Mouse (Mus musculus): ENCODE measurements around the gene Scyl1. TPM values are rescaled to one million over a fixed set of nuclear protein-coding genes. Genes with fewer than 3 reads are reported as not detected.
A peak's percentile ranks its signal among the peaks of the same experiment; 100 is the strongest.

Gene Scyl1
- polyA plus RNA-seq, 1 experiment from 2014 or later, result 58.6 TPM

DNA sequence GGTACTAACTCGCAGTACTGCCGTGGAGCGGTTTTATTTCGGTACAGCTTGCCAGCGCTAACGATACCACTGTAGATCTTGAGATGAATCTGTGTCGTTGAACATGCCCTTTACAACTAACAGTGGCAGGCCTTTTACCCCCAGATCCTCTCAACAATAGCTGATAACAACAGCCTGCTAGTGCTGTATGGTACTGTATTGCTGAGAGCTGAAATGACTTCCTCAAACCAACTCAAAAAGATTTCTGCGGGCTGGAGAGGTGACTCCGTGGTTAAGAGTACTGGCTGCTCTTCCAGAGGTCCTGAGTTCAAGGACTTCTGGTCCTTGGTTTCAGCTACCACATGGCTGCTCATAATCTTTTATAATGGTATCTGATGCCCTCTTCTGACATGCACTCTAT is 36.9 kb downstream of the Scyl1 start:
- no peaks in the 10 kb centered on the region for H3K9me3 ChIP-seq (ENCODE audit: control insufficient read depth, low read length)
- H3K9ac ChIP-seq (ENCODE audit: low read depth, low read length), result no peak overlapping the region
- no peak overlapping the region for H3K27ac ChIP-seq (ENCODE audit: low read depth, low read length)
- H3K27me3 ChIP-seq (replicated peaks; ENCODE audit: control insufficient read depth, insufficient read depth, low read length), result peaks cover 17% of the 10 kb centered on the region
- H3K4me2 ChIP-seq, result no peak overlapping the region
- peaks cover 19% of the 10 kb centered on the region for H3K4me1 ChIP-seq (replicated peaks; ENCODE audit: control insufficient read depth, insufficient read depth, low read length)
- no peak for DNase-seq (ENCODE audit: low spot score)
- 73% methylated on average over 9 of the region's 9 CpGs for WGBS
- H3K4me3 ChIP-seq (ENCODE audit: low read depth, low read length), result no peak overlapping the region
- no peak for ATAC-seq (replicated peaks; ENCODE audit: low FRiP score)
- peaks cover 4% of the 10 kb centered on the region for H3K36me3 ChIP-seq (ENCODE audit: control insufficient read depth, insufficient read depth, low read length)

DNA sequence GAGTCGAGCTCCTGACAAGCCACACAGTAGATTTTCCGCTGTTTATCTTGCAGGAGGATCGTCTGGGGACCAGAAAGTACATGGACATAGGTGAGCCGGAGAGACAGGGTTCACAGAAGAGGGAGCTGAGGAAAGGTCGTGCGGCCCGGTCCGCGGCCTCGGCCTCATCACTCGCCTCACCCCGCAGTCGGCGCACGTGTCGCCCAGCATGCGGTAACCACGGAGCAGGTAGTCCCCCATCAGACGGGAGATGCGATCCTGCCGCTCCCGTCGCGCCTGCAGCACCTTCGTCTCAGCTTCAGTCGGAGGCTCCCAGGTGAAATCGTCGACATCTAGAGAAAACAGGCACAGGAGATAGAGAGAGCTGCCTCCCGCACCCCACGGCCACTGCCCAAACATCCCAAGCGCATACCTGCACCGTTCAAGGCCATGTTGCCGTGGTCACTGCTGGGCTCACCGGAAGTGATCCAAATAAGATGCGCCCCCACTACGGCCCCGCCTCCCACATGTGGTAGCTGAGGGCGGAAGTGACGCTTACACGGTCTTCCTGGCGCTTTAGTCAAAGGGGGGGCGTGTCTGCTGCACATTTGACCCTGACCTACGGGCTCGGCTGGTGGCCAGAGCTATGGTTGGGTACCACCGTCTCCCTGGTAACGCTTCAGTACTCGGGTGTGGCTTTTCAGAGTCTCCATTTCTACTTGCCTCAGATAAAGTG is 39.8 kb downstream of the Scyl1 start:
- no peaks in the 10 kb centered on the region for H3K9me3 ChIP-seq (ENCODE audit: control insufficient read depth, low read length)
- peaks cover 4% of the 10 kb centered on the region for H3K36me3 ChIP-seq (ENCODE audit: control insufficient read depth, insufficient read depth, low read length)
- H3K4me2 ChIP-seq, result peak overlapping the region; percentile 94
- peak; percentile 71 for ATAC-seq (replicated peaks; ENCODE audit: low FRiP score)
- H3K27me3 ChIP-seq (replicated peaks; ENCODE audit: control insufficient read depth, insufficient read depth, low read length), result peaks cover 3% of the 10 kb centered on the region; the same call in 1 of the 2 replicates
- DNase-seq (ENCODE audit: low spot score), result peak; percentile 93
- under 1% methylated on average over 47 of the region's 47 CpGs for WGBS
- peaks cover 42% of the 10 kb centered on the region for H3K4me1 ChIP-seq (replicated peaks; ENCODE audit: control insufficient read depth, insufficient read depth, low read length)
- peak overlapping the region; percentile 41; the same call in 1 of the 2 replicates for H3K27ac ChIP-seq (ENCODE audit: low read depth, low read length)
- peak overlapping the region; percentile 91 for H3K4me3 ChIP-seq (ENCODE audit: low read depth, low read length)
- H3K9ac ChIP-seq (ENCODE audit: low read depth, low read length), result peak overlapping the region; percentile 81

DNA sequence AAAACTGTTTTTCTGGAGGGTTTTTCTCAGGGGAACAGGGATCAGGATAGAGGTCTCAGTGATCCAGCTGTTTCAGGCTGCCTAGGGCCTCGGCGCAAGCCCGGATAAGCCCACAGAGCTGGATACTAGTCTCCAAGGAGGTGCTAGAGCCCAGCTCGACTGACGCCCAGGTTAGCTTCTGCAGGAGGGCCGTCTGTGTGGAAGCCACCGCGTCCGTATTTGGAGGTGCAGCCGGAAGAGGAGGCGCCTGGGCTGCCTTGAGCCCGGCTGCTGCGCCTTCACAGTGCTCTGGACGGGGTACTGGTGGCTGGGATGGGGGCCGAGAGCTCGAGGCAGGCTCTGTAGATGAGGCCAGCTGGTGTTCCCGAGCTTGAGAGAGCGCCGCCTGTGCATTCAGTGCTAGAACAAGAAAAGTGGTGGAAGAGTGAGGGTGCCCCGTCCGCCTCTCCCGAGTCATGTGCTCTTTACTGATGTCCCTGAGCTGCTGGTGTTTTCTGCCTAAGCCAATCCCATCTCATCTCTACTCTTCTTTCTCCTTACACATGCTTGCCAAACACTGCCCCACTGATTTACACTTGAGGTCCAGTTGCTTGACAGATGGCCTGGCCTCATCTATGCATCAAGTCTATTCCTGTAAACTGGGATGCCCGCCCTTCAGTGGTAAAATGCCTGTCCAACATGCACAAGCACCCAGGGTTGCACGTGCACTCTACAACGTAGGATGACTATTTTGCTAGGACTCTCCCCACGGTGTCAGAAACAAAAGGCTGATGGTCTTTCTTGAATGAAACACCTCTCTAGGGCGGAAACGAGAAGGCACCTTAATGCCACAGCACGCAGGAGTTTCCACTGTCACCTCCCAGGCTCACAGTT is 40.7 kb downstream of the Scyl1 start:
- Histone ChIP-seq H3K9ac (ENCODE audit: low read depth, low read length) (peak overlapping the region; percentile 81), H3K4me1 (replicated peaks; ENCODE audit: control insufficient read depth, insufficient read depth, low read length) (peaks cover 51% of the 10 kb centered on the region), H3K4me3 (ENCODE audit: low read depth, low read length) (peak overlapping the region; percentile 91), H3K9me3 (ENCODE audit: control insufficient read depth, low read length) (no peaks in the 10 kb centered on the region), H3K4me2 (peak overlapping the region; percentile 94), H3K27ac (ENCODE audit: low read depth, low read length) (peak overlapping the region; percentile 41; the same call in 1 of the 2 replicates), H3K27me3 (replicated peaks; ENCODE audit: control insufficient read depth, insufficient read depth, low read length) (no peaks in the 10 kb centered on the region), H3K36me3 (ENCODE audit: control insufficient read depth, insufficient read depth, low read length) (peaks cover 4% of the 10 kb centered on the region)
- WGBS, result 75% methylated on average over 29 of the region's 29 CpGs
- DNase-seq (ENCODE audit: low spot score) (no peak), ATAC-seq (replicated peaks; ENCODE audit: low FRiP score) (no peak)

DNA sequence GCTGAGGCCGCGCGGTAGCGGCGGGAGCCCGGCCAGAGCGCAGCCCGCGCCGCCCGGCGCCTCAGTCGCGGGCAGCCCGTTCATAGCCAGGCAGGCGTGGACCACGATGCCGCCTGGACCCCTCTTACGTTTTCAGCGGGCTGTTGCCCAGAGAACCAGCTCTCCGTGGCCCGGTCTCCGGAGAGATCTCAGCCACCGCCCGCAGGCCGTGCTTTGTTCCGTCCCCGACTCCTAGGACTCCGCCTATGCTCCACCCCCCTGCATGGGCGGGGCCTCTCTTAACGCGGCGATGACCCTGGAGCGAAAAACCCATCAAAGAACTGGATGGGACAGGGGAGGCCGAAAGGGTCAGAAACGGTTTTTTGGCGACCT is 41.8 kb downstream of the Scyl1 start, which contains the start of gene Fam89b:
Fam89b (minus strand) TSS at position 210 of the 372 bp plus-strand sequence.
- H3K27me3 ChIP-seq (replicated peaks; ENCODE audit: control insufficient read depth, insufficient read depth, low read length), result no peaks in the 10 kb centered on the region
- peak; percentile 61 for ATAC-seq (replicated peaks; ENCODE audit: low FRiP score)
- peaks cover 4% of the 10 kb centered on the region for H3K36me3 ChIP-seq (ENCODE audit: control insufficient read depth, insufficient read depth, low read length)
- peak within 1 kb of the TSS; percentile 94 for H3K4me2 ChIP-seq
- no peaks in the 10 kb centered on the region for H3K9me3 ChIP-seq (ENCODE audit: control insufficient read depth, low read length)
- H3K4me1 ChIP-seq (replicated peaks; ENCODE audit: control insufficient read depth, insufficient read depth, low read length), result peaks cover 62% of the 10 kb centered on the region
- H3K9ac ChIP-seq (ENCODE audit: low read depth, low read length), result peak within 1 kb of the TSS; percentile 84
- H3K27ac ChIP-seq (ENCODE audit: low read depth, low read length), result peak within 1 kb of the TSS; percentile 91
- under 1% methylated on average over 37 of the region's 37 CpGs for WGBS
- H3K4me3 ChIP-seq (ENCODE audit: low read depth, low read length), result peak within 1 kb of the TSS; percentile 91
- DNase-seq (ENCODE audit: low spot score), result peak; percentile 89

DNA sequence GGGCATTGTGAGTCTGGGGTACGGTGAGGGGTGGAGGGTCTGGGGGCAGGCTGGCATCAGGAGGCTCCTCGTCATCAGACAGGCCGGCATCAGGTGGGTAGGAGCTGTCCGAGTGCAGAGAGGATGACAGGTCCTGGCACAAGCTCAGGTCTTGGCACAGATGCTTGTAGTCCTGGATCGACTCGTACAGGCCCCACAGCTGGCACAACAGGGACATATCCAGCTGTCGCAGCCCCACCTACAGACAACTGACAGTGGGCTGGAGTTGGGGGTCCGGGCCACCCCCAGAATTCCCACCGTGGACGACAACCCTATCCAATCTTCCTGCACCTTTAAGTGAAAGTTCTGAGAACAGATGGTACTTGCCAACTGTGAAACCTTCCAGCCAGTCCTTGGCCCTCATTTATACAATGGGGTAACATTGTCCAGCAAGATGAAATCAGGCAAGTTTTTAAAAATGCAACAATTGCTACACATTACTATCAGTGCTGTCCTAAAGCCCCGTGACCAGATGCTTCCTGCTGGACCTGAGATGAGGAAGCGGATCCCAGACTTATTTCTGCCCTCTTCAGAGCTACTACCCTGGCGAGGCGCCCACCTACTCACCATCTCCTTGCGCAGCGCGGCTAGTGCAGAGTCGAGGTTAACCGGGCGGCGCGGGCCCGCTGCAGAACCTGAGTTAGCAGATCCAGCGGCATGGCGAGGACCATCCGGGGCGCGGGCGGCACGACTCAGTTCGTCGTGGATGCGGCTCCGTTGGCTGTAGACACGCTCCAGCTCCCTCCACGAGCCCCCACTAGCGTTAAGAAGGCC is 42.4 kb downstream of the Scyl1 start:
- Histone ChIP-seq H3K4me1 (replicated peaks; ENCODE audit: control insufficient read depth, insufficient read depth, low read length) (peaks cover 68% of the 10 kb centered on the region), H3K4me2 (peak overlapping the region; percentile 94), H3K36me3 (ENCODE audit: control insufficient read depth, insufficient read depth, low read length) (peaks cover 4% of the 10 kb centered on the region), H3K9ac (ENCODE audit: low read depth, low read length) (peak overlapping the region; percentile 84), H3K4me3 (ENCODE audit: low read depth, low read length) (peak overlapping the region; percentile 83), H3K27ac (ENCODE audit: low read depth, low read length) (peak overlapping the region; percentile 91), H3K27me3 (replicated peaks; ENCODE audit: control insufficient read depth, insufficient read depth, low read length) (no peaks in the 10 kb centered on the region), H3K9me3 (ENCODE audit: control insufficient read depth, low read length) (no peaks in the 10 kb centered on the region)
- 13% methylated on average over 37 of the region's 37 CpGs for WGBS
- DNase-seq (ENCODE audit: low spot score) (peak; percentile 67), ATAC-seq (replicated peaks; ENCODE audit: low FRiP score) (no peak)

DNA sequence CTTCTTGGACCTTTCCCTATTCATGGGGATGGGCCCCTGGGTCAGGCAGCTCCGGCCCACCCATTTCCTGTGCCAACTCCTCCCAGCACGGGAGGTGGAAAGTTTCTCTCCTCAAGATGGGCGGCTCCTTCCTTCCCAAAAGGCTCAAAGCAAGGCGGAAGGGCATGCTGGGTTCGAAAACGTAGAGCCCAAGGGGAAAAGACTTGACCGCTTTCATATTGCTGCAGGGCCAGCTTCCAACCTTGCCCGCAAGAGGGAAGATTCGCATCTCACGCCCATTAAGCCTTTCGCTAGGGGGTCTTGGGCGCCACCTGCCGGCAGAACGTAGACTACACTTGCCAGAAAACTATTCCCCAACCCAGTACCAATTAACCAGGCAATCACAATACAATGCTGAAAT is 43.5 kb downstream of the Scyl1 start:
- peaks cover 74% of the 10 kb centered on the region for H3K4me1 ChIP-seq (replicated peaks; ENCODE audit: control insufficient read depth, insufficient read depth, low read length)
- H3K9me3 ChIP-seq (ENCODE audit: control insufficient read depth, low read length), result no peaks in the 10 kb centered on the region
- DNase-seq (ENCODE audit: low spot score) (peak; percentile 85), ATAC-seq (replicated peaks; ENCODE audit: low FRiP score) (no peak)
- peaks cover 6% of the 10 kb centered on the region for H3K36me3 ChIP-seq (ENCODE audit: control insufficient read depth, insufficient read depth, low read length)
- peak overlapping the region; percentile 83 for H3K4me3 ChIP-seq (ENCODE audit: low read depth, low read length)
- no peaks in the 10 kb centered on the region for H3K27me3 ChIP-seq (replicated peaks; ENCODE audit: control insufficient read depth, insufficient read depth, low read length)
- WGBS, result 3% methylated on average over 14 of the region's 14 CpGs
- H3K9ac ChIP-seq (ENCODE audit: low read depth, low read length), result peak overlapping the region; percentile 84
- H3K27ac ChIP-seq (ENCODE audit: low read depth, low read length), result peak overlapping the region; percentile 95
- peak overlapping the region; percentile 94 for H3K4me2 ChIP-seq

DNA sequence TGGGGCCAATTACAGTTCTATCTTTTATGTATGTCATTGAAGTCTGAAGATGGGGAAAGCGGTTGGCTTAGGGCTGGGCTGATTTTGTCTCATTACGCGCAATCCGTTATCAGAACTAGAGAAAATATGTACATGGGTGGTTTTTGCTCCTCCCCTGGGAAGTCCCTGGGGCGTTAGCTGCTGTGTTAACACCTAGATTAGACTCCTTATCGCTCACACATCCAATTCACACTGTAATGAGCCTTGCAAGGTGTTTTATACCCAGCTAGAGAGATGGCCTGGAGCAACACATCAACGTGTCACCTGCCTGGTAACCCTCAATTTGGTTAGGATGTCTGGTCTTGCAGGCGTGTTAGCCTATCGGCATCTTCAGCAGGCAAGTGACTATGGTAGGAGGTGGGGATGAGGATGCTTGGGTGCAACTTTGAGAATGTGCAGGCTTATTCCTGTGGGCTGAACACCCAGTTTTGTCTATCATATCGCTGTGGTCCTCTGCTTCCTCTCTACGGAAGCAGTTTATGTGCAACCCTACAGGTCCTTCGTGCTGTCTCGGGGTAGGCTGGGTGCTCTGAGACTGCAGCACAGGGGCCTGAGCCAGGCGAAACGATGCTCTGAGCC is 44.1 kb downstream of the Scyl1 start:
- 45% methylated on average over 15 of the region's 15 CpGs for WGBS
- ATAC-seq (replicated peaks; ENCODE audit: low FRiP score), result peak; percentile 45

More for the DNA sequence above, 44.1 kb downstream of the Scyl1 start:
- H3K9ac ChIP-seq (ENCODE audit: low read depth, low read length), result peak overlapping the region; percentile 93
- peak overlapping the region; percentile 94 for H3K4me2 ChIP-seq
- no peaks in the 10 kb centered on the region for H3K27me3 ChIP-seq (replicated peaks; ENCODE audit: control insufficient read depth, insufficient read depth, low read length)
- no peaks in the 10 kb centered on the region for H3K9me3 ChIP-seq (ENCODE audit: control insufficient read depth, low read length)
- peak overlapping the region; percentile 83 for H3K4me3 ChIP-seq (ENCODE audit: low read depth, low read length)
- peak overlapping the region; percentile 95 for H3K27ac ChIP-seq (ENCODE audit: low read depth, low read length)
- peaks cover 11% of the 10 kb centered on the region for H3K36me3 ChIP-seq (ENCODE audit: control insufficient read depth, insufficient read depth, low read length)
- DNase-seq (ENCODE audit: low spot score), result no peak
- peaks cover 79% of the 10 kb centered on the region for H3K4me1 ChIP-seq (replicated peaks; ENCODE audit: control insufficient read depth, insufficient read depth, low read length)

Measured in liver, embryonic 11.5 days (tissue).